Mouse (Mus musculus) E14TG2a.4 (cell line): ENCODE data around the gene Hoxc6.

Source experiments
- CTCF ChIP-seq: conservative IDR thresholded peaks from 2 replicates; pipeline ENCODE4 v1.5.1; 2014; ENCODE audit warnings: low read length
- NANOG ChIP-seq: IDR thresholded peaks from 2 replicates; pipeline ENCODE4 v1.6.1; 2014; ENCODE audit warnings: borderline replicate concordance, low read length, mixed read lengths

DNA sequence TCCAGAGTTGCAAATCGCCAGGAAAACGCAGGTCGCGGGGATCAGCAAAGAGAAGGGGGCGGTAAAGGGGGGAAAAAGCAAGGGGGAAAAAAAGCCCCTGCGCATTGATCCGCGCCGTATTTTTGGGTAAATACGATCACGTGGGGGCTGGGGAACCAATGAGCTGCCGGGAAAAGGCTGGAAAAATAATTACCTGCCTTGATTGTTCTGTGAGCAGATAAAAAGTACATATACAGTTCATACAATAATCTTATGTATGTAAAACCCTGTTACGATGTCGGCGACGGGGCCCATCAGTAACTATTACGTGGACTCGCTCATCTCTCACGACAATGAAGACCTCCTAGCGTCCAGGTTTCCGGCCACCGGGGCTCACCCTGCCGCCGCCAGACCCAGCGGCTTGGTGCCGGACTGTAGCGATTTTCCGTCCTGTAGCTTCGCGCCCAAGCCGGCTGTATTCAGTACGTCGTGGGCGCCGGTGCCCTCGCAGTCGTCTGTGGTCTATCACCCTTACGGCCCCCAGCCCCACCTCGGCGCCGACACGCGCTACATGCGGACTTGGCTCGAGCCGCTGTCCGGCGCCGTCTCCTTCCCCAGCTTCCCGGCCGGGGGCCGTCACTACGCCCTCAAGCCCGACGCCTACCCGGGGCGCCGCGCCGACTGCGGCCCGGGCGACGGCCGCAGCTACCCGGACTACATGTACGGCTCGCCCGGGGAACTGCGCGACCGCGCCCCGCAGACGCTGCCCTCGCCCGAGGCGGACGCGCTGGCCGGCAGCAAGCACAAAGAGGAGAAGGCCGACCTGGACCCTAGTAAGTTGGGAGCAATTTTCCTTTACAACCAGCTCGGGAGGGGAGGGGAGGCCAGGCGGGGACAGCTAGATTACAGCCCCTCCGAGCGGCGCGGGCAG is 16.4 kb upstream of the Hoxc6 start:
- TF ChIP-seq CTCF, result no peak
- no peak for TF ChIP-seq NANOG
